Mouse (Mus musculus): ENCODE measurements at regions not wholly inside any gene's neighbourhood (a gene's known extent, or its start where the extent isn't known, plus 50 kb on each side); places are given as distances from the start of the nearest gene placed in this dataset.
"Not testable (repeated sequence)": the region's sequence is repeated elsewhere in the genome, so short reads cannot be mapped to it uniquely, and the experiment has no call there.

GRCm38 (mm10) chr9:3116311-3116710 lies 79.6 kb downstream of the Gm10715 start:
- DNase-seq: not testable (repeated sequence)

- DNase-seq: no peak
Measured at GRCm38 (mm10) chr9:3161181-3161580, 124.5 kb downstream of the Gm10715 start.

GRCm38 (mm10) chr9:3184343-3184742 lies 147.7 kb downstream of the Gm10715 start:
- no peak for DNase-seq

GRCm38 (mm10) chr9:3199151-3200018 lies 135.6 kb upstream of the Alkbh8 start:
- peak; percentile 60 for DNase-seq

- not testable (repeated sequence) for DNase-seq
Measured at GRCm38 (mm10) chr9:3200019-3200347, 135.0 kb upstream of the Alkbh8 start.

- DNase-seq: not testable (repeated sequence)
Measured at GRCm38 (mm10) chr9:3208120-3208519, 126.8 kb upstream of the Alkbh8 start.

GRCm38 (mm10) chr9:3258396-3259300 lies 76.3 kb upstream of the Alkbh8 start:
- DNase-seq: peak; percentile 48

GRCm38 (mm10) chr9:3260181-3260580 lies 74.8 kb upstream of the Alkbh8 start:
- DNase-seq: no peak

- DNase-seq: no peak
Measured at GRCm38 (mm10) chr9:3260860-3261259, 74.1 kb upstream of the Alkbh8 start.

GRCm38 (mm10) chr9:3264467-3264866 lies 70.5 kb upstream of the Alkbh8 start:
- no peak for DNase-seq

- not testable (repeated sequence) for DNase-seq
Measured at GRCm38 (mm10) chr9:3280496-3280895, 54.4 kb upstream of the Alkbh8 start.

- DNase-seq: not testable (repeated sequence)
Measured at GRCm38 (mm10) chr9:3281906-3282305, 53.0 kb upstream of the Alkbh8 start.

GRCm38 (mm10) chr9:3283381-3283780 lies 51.6 kb upstream of the Alkbh8 start:
- not testable (repeated sequence) for DNase-seq

All from adrenal gland, adult 2 months (tissue).